Mouse (Mus musculus): ENCODE measurements at regions not wholly inside any gene's neighbourhood (a gene's known extent, or its start where the extent isn't known, plus 50 kb on each side); places are given as distances from the start of the nearest gene placed in this dataset.

DNA sequence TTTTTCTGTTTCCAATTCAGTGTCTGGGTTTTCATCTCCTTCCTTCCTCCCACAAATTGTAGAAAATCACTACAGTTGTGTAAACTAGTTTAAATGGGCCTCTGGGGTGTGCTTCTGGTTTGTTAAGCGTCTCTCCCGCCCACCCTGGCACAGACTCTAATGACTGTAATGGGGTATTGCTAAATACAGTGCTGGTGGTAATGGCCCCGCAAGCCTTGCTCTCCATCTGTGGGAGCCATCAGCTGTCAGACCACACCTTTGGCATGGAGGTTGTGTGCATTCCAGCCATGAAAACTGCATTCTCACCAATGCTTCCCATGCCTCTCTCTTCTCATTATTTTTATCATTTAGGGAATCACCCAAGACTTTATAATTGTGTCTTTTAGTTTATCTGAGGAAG is 91.0 kb upstream of the Ppm1h start:
- dilution Hi-C loops (cut with MboI; ENCODE audit: extremely low pct_ligation_motif_present, extremely low pct_unique_long_range_greater_than_20kb, low sequenced_read_pairs), result no loop called here

DNA sequence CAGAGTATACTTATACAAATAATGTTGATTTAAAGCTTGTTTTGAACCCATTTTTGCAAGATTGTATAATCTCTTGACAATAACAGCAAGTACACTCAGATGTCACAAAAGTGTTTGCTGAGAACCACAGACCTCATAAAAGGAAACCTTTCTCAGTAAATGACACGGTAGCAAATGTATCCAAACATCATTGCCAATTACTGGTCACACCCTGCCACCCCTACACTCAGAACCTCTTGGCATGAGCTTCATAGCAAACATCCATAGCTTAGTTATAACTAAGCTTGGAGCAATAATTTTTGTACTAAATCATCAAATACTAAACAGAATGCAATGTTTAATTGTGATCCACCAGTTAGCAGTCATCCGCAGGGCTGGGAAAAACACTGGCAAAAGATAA is 79.1 kb upstream of the Ppm1h start:
- H3K27me3 ChIP-seq (replicated peaks), result no peaks in the 10 kb centered on the region
- in situ Hi-C loops (cut with MboI; ENCODE audit: low pct_ligation_motif_present, low pct_unique_long_range_greater_than_20kb, low sequenced_read_pairs) (no loop called here), dilution Hi-C loops (cut with MboI; ENCODE audit: extremely low pct_ligation_motif_present, extremely low pct_unique_long_range_greater_than_20kb, low sequenced_read_pairs) (no loop called here)
- no peak overlapping the region for H3K9ac ChIP-seq (ENCODE audit: insufficient read depth, low read depth)
- H3K4me1 ChIP-seq (ENCODE audit: control insufficient read depth in 1 of 2, insufficient read depth in 2 of 2), result peaks cover 15 to 21% of the 10 kb centered on the region in 2 experiments
- H3K4me2 ChIP-seq (ENCODE audit: insufficient read depth, low read depth, poor library complexity, severe bottlenecking), result no peak overlapping the region
- no peaks in the 10 kb centered on the region for H3K9me3 ChIP-seq (replicated peaks; ENCODE audit: low read length)
- H3K27ac ChIP-seq (ENCODE audit: insufficient read depth, low read depth), result no peak overlapping the region
- DNase-seq (ENCODE audit: extremely low read depth), result no peak
- H3K79me2 ChIP-seq (replicated peaks; ENCODE audit: control insufficient read depth, extremely low read depth, insufficient read depth, poor library complexity, severe bottlenecking), result no peaks in the 10 kb centered on the region
- no peak overlapping the region for H3K4me3 ChIP-seq (replicated peaks in 1 of 3; ENCODE audit: low read depth in 2 of 3, low read length in 2 of 3, poor library complexity in 1 of 3)
- H3K36me3 ChIP-seq (replicated peaks in 1 of 2; ENCODE audit: control insufficient read depth in 1 of 2, insufficient read depth in 1 of 2, low read length in 1 of 2), result no peaks in the 10 kb centered on the region
- TF ChIP-seq NRF1 (IDR thresholded peaks at IDR 0.05; ENCODE audit: low read depth, low read length) (no peak), ETS1 (conservative IDR thresholded peaks at IDR 0.05; ENCODE audit: low read depth, low read length) (no peak), NELFE (IDR thresholded peaks at IDR 0.05; ENCODE audit: low read depth, low read length) (no peak), USF1 (IDR thresholded peaks at IDR 0.05; ENCODE audit: low read depth, low read length) (no peak), ZNF384 (IDR thresholded peaks at IDR 0.05; ENCODE audit: low read depth, low read length) (no peak), IRF4 (IDR thresholded peaks at IDR 0.05; ENCODE audit: low read depth, low read length) (no peak), SIN3A (IDR thresholded peaks at IDR 0.05; ENCODE audit: low read length) (no peak), ZMIZ1 (IDR thresholded peaks at IDR 0.05; ENCODE audit: low read depth, low read length) (no peak), POLR2A (IDR thresholded peaks at IDR 0.05; ENCODE audit: low read depth, low read length) (no peak), ZKSCAN1 (IDR thresholded peaks at IDR 0.05; ENCODE audit: borderline replicate concordance, low read depth, low read length) (no peak), ZC3H11A (IDR thresholded peaks at IDR 0.05; ENCODE audit: low read depth, low read length) (no peak), HCFC1 (IDR thresholded peaks at IDR 0.05; ENCODE audit: low read depth, low read length) (no peak), TBP (conservative IDR thresholded peaks at IDR 0.05; ENCODE audit: low read depth, low read length) (no peak), MEF2A (IDR thresholded peaks at IDR 0.05; ENCODE audit: borderline replicate concordance, low read depth, low read length) (no peak), MXI1 (IDR thresholded peaks at IDR 0.05; ENCODE audit: low read depth, low read length) (no peak), ELF1 (IDR thresholded peaks at IDR 0.05; ENCODE audit: low read depth, low read length) (no peak), CTCF (conservative IDR thresholded peaks at IDR 0.05 in 1 of 2, IDR thresholded peaks at IDR 0.05 in 1 of 2; ENCODE audit: low read depth in 2 of 2, low read length in 2 of 2) (no peak), UBTF (IDR thresholded peaks at IDR 0.05; ENCODE audit: low read depth, low read length) (no peak), SMC3 (IDR thresholded peaks at IDR 0.05; ENCODE audit: low read depth, low read length) (no peak), GABPA (IDR thresholded peaks at IDR 0.05; ENCODE audit: insufficient replicate concordance, low read depth, low read length) (no peak)

More for the DNA sequence above, 91.0 kb upstream of the Ppm1h start:
- no peaks in the 10 kb centered on the region for H3K79me2 ChIP-seq (replicated peaks; ENCODE audit: control insufficient read depth, extremely low read depth, insufficient read depth, poor library complexity, severe bottlenecking)
- no peak overlapping the region for H3K4me2 ChIP-seq (ENCODE audit: insufficient read depth, low read depth, poor library complexity, severe bottlenecking)
- H3K9ac ChIP-seq (ENCODE audit: insufficient read depth, low read depth), result no peak overlapping the region
- no peak for TF ChIP-seq CHD2 (IDR thresholded peaks at IDR 0.05; ENCODE audit: low read length)
- no peak for TF ChIP-seq NELFE (IDR thresholded peaks at IDR 0.05; ENCODE audit: low read depth, low read length)
- no peak for TF ChIP-seq USF1 (IDR thresholded peaks at IDR 0.05; ENCODE audit: low read depth, low read length)
- no peak for TF ChIP-seq JUND (conservative IDR thresholded peaks at IDR 0.05; ENCODE audit: low read depth, low read length)
- no peak for TF ChIP-seq SIN3A (IDR thresholded peaks at IDR 0.05; ENCODE audit: low read length)
- no peak for TF ChIP-seq IRF4 (IDR thresholded peaks at IDR 0.05; ENCODE audit: low read depth, low read length)
- no peak for TF ChIP-seq GABPA (IDR thresholded peaks at IDR 0.05; ENCODE audit: insufficient replicate concordance, low read depth, low read length)
- TF ChIP-seq POLR2AphosphoS2 (IDR thresholded peaks at IDR 0.05; ENCODE audit: low read depth, low read length), result no peak
- H3K4me3 ChIP-seq (replicated peaks in 1 of 3; ENCODE audit: low read depth in 2 of 3, low read length in 2 of 3, poor library complexity in 1 of 3), result no peak overlapping the region
- no peaks in the 10 kb centered on the region for H3K36me3 ChIP-seq (replicated peaks in 1 of 2; ENCODE audit: control insufficient read depth in 1 of 2, insufficient read depth in 1 of 2, low read length in 1 of 2)
- peaks cover 2 to 3% of the 10 kb centered on the region in 2 experiments; a peak in 1 of 4 replicates for H3K4me1 ChIP-seq (ENCODE audit: control insufficient read depth in 1 of 2, insufficient read depth in 2 of 2)
- no peaks in the 10 kb centered on the region for H3K27me3 ChIP-seq (replicated peaks)
- H3K27ac ChIP-seq (ENCODE audit: insufficient read depth, low read depth), result no peak overlapping the region
- H3K9me3 ChIP-seq (replicated peaks; ENCODE audit: low read length), result no peaks in the 10 kb centered on the region
- no peak for DNase-seq (ENCODE audit: extremely low read depth)
- in situ Hi-C loops (cut with MboI; ENCODE audit: low pct_ligation_motif_present, low pct_unique_long_range_greater_than_20kb, low sequenced_read_pairs), result no loop called here
